Mouse (Mus musculus) erythroblast, embryonic 14.5 days (primary cell): ENCODE measurements around the gene Pten.

ENCODE experiments used
- GATA1 ChIP-seq: IDR thresholded peaks from 2 replicates; pipeline ENCODE4 v1.6.1; 2012; ENCODE audit warnings: low read length, inconsistent platforms, mixed read lengths
- TAL1 ChIP-seq: IDR thresholded peaks from 3 replicates; pipeline ENCODE4 v1.6.1; 2012; ENCODE audit warnings: low read length, inconsistent platforms, mixed read lengths

DNA sequence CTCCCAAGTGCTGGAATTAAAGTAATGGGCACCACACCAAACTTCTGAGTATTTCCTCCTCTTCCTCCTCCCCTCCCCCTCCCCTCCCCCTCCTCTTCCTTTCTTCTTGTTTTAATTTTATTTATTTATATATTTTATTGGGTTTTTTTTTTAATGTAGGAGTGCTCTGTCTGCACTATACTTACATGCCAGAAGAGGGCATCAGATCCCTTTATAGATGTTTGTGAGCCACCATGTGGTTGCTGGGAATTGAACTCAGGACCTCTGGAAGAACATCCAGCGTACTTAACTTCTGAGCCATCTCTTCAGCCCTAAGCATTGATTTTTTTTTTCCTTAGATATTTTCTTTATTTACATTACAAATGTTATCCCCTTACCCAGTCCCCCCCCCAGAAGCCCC lies 37.0 kb upstream of the Pten start:
- TF ChIP-seq TAL1 (no peak), GATA1 (no peak)
